Mouse (Mus musculus) MEL (cell line): ENCODE measurements at regions not wholly inside any gene's neighbourhood (a gene's known extent, or its start where the extent isn't known, plus 50 kb on each side); places are given as distances from the start of the nearest gene placed in this dataset.

Source experiments
- DNase-seq: peaks from one replicate; pipeline ENCODE4 v3.0.0; 2011; ENCODE audit warnings: low read depth, low spot score
- H3K27ac ChIP-seq: 2 replicates; pipeline ENCODE4 v1.5.1; 2012; ENCODE audit warnings: low read depth, mild to moderate bottlenecking, control low read depth, low read length, moderate library complexity; ENCODE audit not compliant: control insufficient read depth
- H3K27me3 ChIP-seq, 2 experiments: fragments of 150-350 bp in 1 of 2; sonication (generic) in 1 of 2; 2 replicates each; pipeline ENCODE4 v1.6.1; 2012; ENCODE audit warnings: low read length in 2 of 2, mild to moderate bottlenecking in 2 of 2, improper control_type of control experiment in 1 of 2, moderate library complexity in 1 of 2; ENCODE audit not compliant: insufficient read depth in 2 of 2, control insufficient read depth in 1 of 2
- H3K36me3 ChIP-seq, 2 experiments: 2 replicates each; pipeline ENCODE4 v1.6.1; 2012 to 2014; ENCODE audit warnings: low read length in 2 of 2, improper control_type of control experiment in 1 of 2, inconsistent platforms in 1 of 2, mild to moderate bottlenecking in 1 of 2; ENCODE audit not compliant: insufficient read depth in 2 of 2, control insufficient read depth in 1 of 2
- H3K4me1 ChIP-seq, 2 experiments: fragments of 150-350 bp in 1 of 2; sonication (generic) in 1 of 2; 2 replicates each; pipeline ENCODE4 v1.6.1; 2012; ENCODE audit warnings: low read length in 2 of 2, improper control_type of control experiment in 1 of 2, mild to moderate bottlenecking in 1 of 2; ENCODE audit not compliant: insufficient read depth in 2 of 2, control insufficient read depth in 1 of 2
- H3K4me3 ChIP-seq, 2 experiments: fragments of 150-350 bp in 1 of 2; sonication (generic) in 1 of 2; 2 replicates each; pipeline ENCODE4 v1.5.1; 2012; ENCODE audit warnings: low read depth in 2 of 2, low read length in 2 of 2, mild to moderate bottlenecking in 2 of 2, moderate library complexity in 2 of 2, control low read depth in 1 of 2, improper control_type of control experiment in 1 of 2; ENCODE audit not compliant: control insufficient read depth in 1 of 2, insufficient read depth in 1 of 2
- H3K79me2 ChIP-seq: 2 replicates; pipeline ENCODE4 v1.6.1; 2012; ENCODE audit warnings: mild to moderate bottlenecking, low read length, moderate library complexity; ENCODE audit not compliant: control insufficient read depth, poor library complexity, insufficient read depth
- H3K9ac ChIP-seq: 2 replicates; pipeline ENCODE4 v1.6.1; 2012; ENCODE audit warnings: low read depth, mild to moderate bottlenecking, control low read depth, low read length, moderate library complexity; ENCODE audit not compliant: control insufficient read depth, poor library complexity, severe bottlenecking
- H3K9me3 ChIP-seq: fragments of 150-350 bp; sonication (generic); replicated peaks from 2 replicates; pipeline ENCODE4 v1.6.1; 2012; ENCODE audit warnings: mild to moderate bottlenecking, low read length, improper control_type of control experiment, moderate library complexity; ENCODE audit not compliant: insufficient read depth
- BHLHE40 ChIP-seq: IDR thresholded peaks from 2 replicates; pipeline ENCODE4 v1.6.1; 2012; ENCODE audit warnings: low read depth, mild to moderate bottlenecking, inconsistent platforms, low read length, improper control_type of control experiment, borderline replicate concordance
- CHD1 ChIP-seq: IDR thresholded peaks from 2 replicates; pipeline ENCODE4 v1.6.1; 2012; ENCODE audit warnings: low read depth, mild to moderate bottlenecking, inconsistent platforms, low read length, improper control_type of control experiment
- CHD2 ChIP-seq: IDR thresholded peaks from 2 replicates; pipeline ENCODE4 v1.6.1; 2011; ENCODE audit warnings: low read length, improper control_type of control experiment
- CTCF ChIP-seq, 3 experiments: IDR thresholded peaks in 2 of 3; conservative IDR thresholded peaks in 1 of 3; 2 replicates each; pipeline ENCODE4 v1.5.1; 2011 to 2012; ENCODE audit warnings: low read length in 3 of 3, low read depth in 2 of 3, mild to moderate bottlenecking in 2 of 3, improper control_type of control experiment in 1 of 3, inconsistent platforms in 1 of 3, mixed read lengths in 1 of 3, moderate library complexity in 1 of 3; ENCODE audit not compliant: control insufficient read depth in 1 of 3, insufficient read depth in 1 of 3, poor library complexity in 1 of 3, severe bottlenecking in 1 of 3
- E2F4 ChIP-seq: IDR thresholded peaks from 2 replicates; pipeline ENCODE4 v1.6.1; 2011; ENCODE audit warnings: low read depth, low read length, improper control_type of control experiment, borderline replicate concordance
- ELF1 ChIP-seq: IDR thresholded peaks from 2 replicates; pipeline ENCODE4 v1.6.1; 2014; ENCODE audit warnings: low read depth, mild to moderate bottlenecking, inconsistent platforms, low read length, improper control_type of control experiment, moderate library complexity
- ETS1 ChIP-seq: IDR thresholded peaks from 2 replicates; pipeline ENCODE4 v1.6.1; 2012; ENCODE audit warnings: low read depth, mild to moderate bottlenecking, inconsistent platforms, low read length, improper control_type of control experiment, moderate library complexity
- MAFK ChIP-seq: IDR thresholded peaks from 2 replicates; pipeline ENCODE4 v1.6.1; 2011; ENCODE audit warnings: low read depth, mild to moderate bottlenecking, low read length, improper control_type of control experiment, borderline replicate concordance
- MAZ ChIP-seq: IDR thresholded peaks from 2 replicates; pipeline ENCODE4 v1.6.1; 2012; ENCODE audit warnings: low read depth, mild to moderate bottlenecking, inconsistent platforms, low read length, improper control_type of control experiment
- MXI1 ChIP-seq: IDR thresholded peaks from 2 replicates; pipeline ENCODE4 v1.6.1; 2011; ENCODE audit warnings: mild to moderate bottlenecking, low read depth, low read length, improper control_type of control experiment
- MYB ChIP-seq: IDR thresholded peaks from 2 replicates; pipeline ENCODE4 v1.6.1; 2011; ENCODE audit warnings: mild to moderate bottlenecking, low read depth, low read length, improper control_type of control experiment
- MYC ChIP-seq: IDR thresholded peaks from 2 replicates; pipeline ENCODE4 v1.6.1; 2011; ENCODE audit warnings: low read depth, mild to moderate bottlenecking, low read length, improper control_type of control experiment, moderate library complexity
- NELFE ChIP-seq: IDR thresholded peaks from 2 replicates; pipeline ENCODE4 v1.6.1; 2011; ENCODE audit warnings: low read depth, low read length, improper control_type of control experiment
- RAD21 ChIP-seq: IDR thresholded peaks from 2 replicates; pipeline ENCODE4 v1.6.1; 2011; ENCODE audit warnings: mild to moderate bottlenecking, low read depth, low read length, improper control_type of control experiment
- RCOR1 ChIP-seq: IDR thresholded peaks from 2 replicates; pipeline ENCODE4 v1.6.1; 2012; ENCODE audit warnings: low read depth, mild to moderate bottlenecking, inconsistent platforms, low read length, improper control_type of control experiment
- TBP ChIP-seq: IDR thresholded peaks from 2 replicates; pipeline ENCODE4 v1.8.0; 2011; ENCODE audit warnings: low read depth, low read length, improper control_type of control experiment
- USF2 ChIP-seq, 2 experiments: IDR thresholded peaks; 2 replicates each; pipeline ENCODE4 v1.6.1; 2011 to 2012; ENCODE audit warnings: improper control_type of control experiment in 2 of 2, low read length in 2 of 2, borderline replicate concordance in 1 of 2, inconsistent platforms in 1 of 2, low read depth in 1 of 2, mild to moderate bottlenecking in 1 of 2; ENCODE audit not compliant: insufficient read depth in 1 of 2
- ZC3H11A ChIP-seq: IDR thresholded peaks from 2 replicates; pipeline ENCODE4 v1.6.1; 2012; ENCODE audit warnings: low read depth, mild to moderate bottlenecking, inconsistent platforms, low read length, improper control_type of control experiment
- ZKSCAN1 ChIP-seq: IDR thresholded peaks from 2 replicates; pipeline ENCODE4 v1.6.1; 2012; ENCODE audit warnings: low read depth, mild to moderate bottlenecking, inconsistent platforms, low read length, improper control_type of control experiment, moderate library complexity

- no peaks in the 10 kb centered on the region for H3K4me1 ChIP-seq
- H3K36me3 ChIP-seq: no peaks in the 10 kb centered on the region
- H3K27me3 ChIP-seq: no peaks in the 10 kb centered on the region
- peak; percentile 2 for DNase-seq
- no peak for TF ChIP-seq NELFE
- no peak for TF ChIP-seq ZKSCAN1
- TF ChIP-seq RAD21: no peak
- no peak for TF ChIP-seq ZC3H11A
- no peak for TF ChIP-seq USF2 (IDR thresholded peaks at IDR 0.05; ENCODE audit: borderline replicate concordance in 1 of 2, insufficient read depth in 1 of 2, low read depth in 1 of 2, low read length in 2 of 2)
- no peak for TF ChIP-seq MYB
- no peak for TF ChIP-seq ELF1
- TF ChIP-seq RCOR1: no peak
- TF ChIP-seq TBP: no peak
- no peak for TF ChIP-seq CHD1
- TF ChIP-seq MAFK: no peak
- TF ChIP-seq BHLHE40: no peak
- no peak for TF ChIP-seq ETS1
- no peak overlapping the region for H3K27ac ChIP-seq
- no peak overlapping the region for H3K4me3 ChIP-seq
- H3K9me3 ChIP-seq: no peaks in the 10 kb centered on the region
- H3K9ac ChIP-seq: no peak overlapping the region
- H3K79me2 ChIP-seq: no peaks in the 10 kb centered on the region
These were observed 390.1 kb downstream of the Pmp22 start for GRCm38 (mm10) chr11:63518847-63519246.

GRCm38 (mm10) chr11:63524254-63524653 is 395.5 kb downstream of the Pmp22 start:
- no peaks in the 10 kb centered on the region for H3K9me3 ChIP-seq
- H3K4me1 ChIP-seq: no peaks in the 10 kb centered on the region
- no peaks in the 10 kb centered on the region for H3K79me2 ChIP-seq
- peak; percentile 10 for DNase-seq
- H3K36me3 ChIP-seq: no peaks in the 10 kb centered on the region
- H3K9ac ChIP-seq: no peak overlapping the region
- no peak overlapping the region for H3K27ac ChIP-seq
- no peak for TF ChIP-seq E2F4
- TF ChIP-seq MYC: no peak
- no peak for TF ChIP-seq MXI1
- TF ChIP-seq MAZ: no peak
- TF ChIP-seq CHD2: no peak
- no peak for TF ChIP-seq CHD1
- TF ChIP-seq CTCF (IDR thresholded peaks at IDR 0.05 in 2 of 3, conservative IDR thresholded peaks at IDR 0.05 in 1 of 3; ENCODE audit: control insufficient read depth in 1 of 3, insufficient read depth in 1 of 3, low read depth in 2 of 3, low read length in 3 of 3, poor library complexity in 1 of 3, severe bottlenecking in 1 of 3): no peak
- no peak for TF ChIP-seq NELFE
- TF ChIP-seq ELF1: no peak
- H3K4me3 ChIP-seq: no peak overlapping the region
- no peaks in the 10 kb centered on the region for H3K27me3 ChIP-seq
